Mouse (Mus musculus) ovary, postnatal 14 days (tissue): ENCODE measurements at regions not wholly inside any gene's neighbourhood (a gene's known extent, or its start where the extent isn't known, plus 50 kb on each side); places are given as distances from the start of the nearest gene placed in this dataset.

ENCODE experiments used
- DNase-seq: peaks from one replicate; pipeline ENCODE4 v3.0.0; 2022; ENCODE audit warnings: low spot score

DNA sequence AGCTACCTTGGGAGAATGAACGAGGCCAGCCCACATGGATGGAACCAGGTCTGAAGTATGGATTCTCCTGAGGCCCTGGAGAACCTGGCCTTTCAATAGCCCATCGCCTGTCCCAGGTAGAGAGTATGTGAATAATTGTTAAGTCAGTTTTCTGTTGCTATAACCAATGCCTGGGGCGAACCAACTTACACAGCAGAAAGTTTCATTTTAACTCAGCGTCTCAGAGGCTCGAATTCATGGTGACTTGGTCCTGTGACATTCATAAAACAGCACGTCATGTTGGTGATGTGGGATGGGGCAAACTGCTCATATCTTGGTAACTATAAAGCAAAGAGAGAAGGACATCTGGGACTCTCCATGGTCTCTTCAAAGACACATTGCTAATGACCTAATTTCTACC lies 52.4 kb upstream of the Zmiz1 start:
- no peak for DNase-seq

GRCm38 (mm10) chr14:25407111-25407510 lies 51.9 kb upstream of the Zmiz1 start:
- DNase-seq: no peak
